Mouse (Mus musculus) intestine, embryonic 16.5 days (tissue): ENCODE data around the gene Kifc5b. TPM values are rescaled to one million over a fixed set of nuclear protein-coding genes. Genes with fewer than 3 reads are reported as not detected.
A peak's percentile ranks its signal among the peaks of the same experiment; 100 is the strongest.
"Not testable (repeated sequence)": the region's sequence is repeated elsewhere in the genome, so short reads cannot be mapped to it uniquely, and the experiment has no call there.

Source experiments
- ATAC-seq: fragments of 200-750 bp; cut with Nextera tagmentation; 2 replicates; pipeline ENCODE4 v1.8.0; 2017; ENCODE audit warnings: moderate TSS enrichment, moderate library complexity
- H3K27ac ChIP-seq: fragments of 300-500 bp; sonication (generic); 2 replicates; pipeline ENCODE4 v1.5.1; 2014; ENCODE audit warnings: mild to moderate bottlenecking, low read length
- H3K27me3 ChIP-seq: fragments of 300-500 bp; sonication (generic); replicated peaks from 2 replicates; pipeline ENCODE4 v1.6.1; 2014; ENCODE audit warnings: low read length, control low read depth, mixed read lengths; ENCODE audit not compliant: control insufficient read depth, insufficient read depth
- H3K36me3 ChIP-seq: fragments of 300-500 bp; sonication (generic); 2 replicates; pipeline ENCODE4 v1.6.1; 2014; ENCODE audit warnings: low read length, control low read depth; ENCODE audit not compliant: control insufficient read depth, insufficient read depth
- H3K4me1 ChIP-seq: fragments of 300-500 bp; sonication (generic); 2 replicates; pipeline ENCODE4 v1.6.1; 2014; ENCODE audit warnings: low read length, control low read depth, mixed read lengths; ENCODE audit not compliant: control insufficient read depth, insufficient read depth
- H3K4me2 ChIP-seq: fragments of 300-500 bp; sonication (generic); 2 replicates; pipeline ENCODE4 v1.6.1; 2014; ENCODE audit warnings: low read depth, low read length, control low read depth
- H3K4me3 ChIP-seq: fragments of 300-500 bp; sonication (generic); 2 replicates; pipeline ENCODE4 v1.5.1; 2014; ENCODE audit warnings: mild to moderate bottlenecking, low read length
- H3K9ac ChIP-seq: fragments of 300-500 bp; sonication (generic); 2 replicates; pipeline ENCODE4 v1.6.1; 2014; ENCODE audit warnings: low read depth, low read length
- H3K9me3 ChIP-seq: fragments of 300-500 bp; sonication (generic); 2 replicates; pipeline ENCODE4 v1.6.1; 2016; ENCODE audit warnings: low read length, control low read depth; ENCODE audit not compliant: control insufficient read depth
- WGBS: fragments of 180-500 bp; shearing (Covaris S2); extraction: QIAGEN DNeasy Blood & Tissue Kit; methylation state at CpG from one replicate; pipeline ENCODE4 v1.1.7; 2014; 5-methylcytosine and 5-hydroxymethylcytosine counted together
- microRNA-seq: library from miRNA; unstranded; fragments of <30 nt; microRNA quantifications from one replicate; pipeline ENCODE4, GENCODE M21; 2016
- polyA plus RNA-seq: library from polyadenylated mRNA; unstranded; fragments of >200 nt; fragmentation: Nextera tagmentation; extraction: Ambion mirVana; gene quantifications from 2 replicates; pipeline ENCODE4 v1.2.1, GENCODE M21; 2015

Gene Kifc5b
- polyA plus RNA-seq, 1 experiment from 2014 or later: 6.5 TPM

DNA sequence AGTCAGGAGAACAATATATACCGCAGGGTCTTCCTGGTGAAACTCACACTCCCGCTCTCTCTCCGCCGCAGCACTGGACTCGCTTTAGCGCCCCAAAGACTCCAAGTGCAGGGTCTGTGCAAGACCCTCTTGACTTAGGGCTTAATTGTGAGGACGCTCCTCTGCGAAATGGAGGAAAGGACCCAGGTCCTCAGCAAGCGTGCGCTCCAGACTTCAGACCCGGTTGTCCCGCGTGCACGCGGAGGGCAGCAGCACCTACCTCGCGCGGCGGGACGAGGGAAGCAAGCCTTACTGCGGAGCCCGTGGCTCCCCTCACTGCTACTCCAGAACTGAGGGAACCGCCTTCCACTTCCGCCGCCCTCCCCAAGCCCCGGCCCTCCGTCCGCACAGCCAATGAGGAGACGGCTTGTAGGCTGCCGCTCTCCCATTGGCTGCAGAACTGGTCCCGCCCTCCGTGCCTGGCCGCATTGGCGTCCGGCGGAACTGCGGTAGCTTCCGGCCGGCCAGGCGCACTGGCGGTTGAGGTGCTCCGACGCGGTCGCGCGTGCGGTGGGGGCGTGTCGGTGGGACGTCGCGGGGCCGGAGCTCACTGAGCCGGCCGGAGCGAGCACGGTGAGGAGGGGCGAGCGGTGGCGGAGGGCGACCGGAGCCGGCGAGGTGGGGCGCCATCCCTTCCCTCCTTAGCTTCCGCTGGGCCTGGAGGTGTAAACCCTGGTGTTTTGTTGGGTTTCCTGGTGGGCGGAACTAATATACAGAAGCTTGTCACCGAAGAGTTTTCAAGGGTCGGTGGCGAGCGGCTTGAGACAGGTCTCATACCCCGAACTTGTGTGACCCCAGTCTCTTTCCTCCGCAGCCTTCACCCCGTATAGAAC is 56.0 kb downstream of the Kifc5b start, which contains the start of gene Zbtb9:
Gene Zbtb9, plus strand, starts transcription at position 465 of the 872 bp plus-strand sequence.
- peak within 1 kb of the TSS; percentile 90 for H3K4me3 ChIP-seq
- WGBS: under 1% methylated on average over 75 of the region's 75 CpGs
- peak within 1 kb of the TSS; percentile 76 for H3K4me2 ChIP-seq
- peak within 1 kb of the TSS; percentile 88 for H3K9ac ChIP-seq
- H3K27ac ChIP-seq: peak within 1 kb of the TSS; percentile 86
- H3K4me1 ChIP-seq: peaks cover 25% of the 10 kb centered on the region
- ATAC-seq: peak; percentile 100
- H3K36me3 ChIP-seq: peaks cover 2% of the 10 kb centered on the region; the same call in 1 of the 2 replicates
- no peaks in the 10 kb centered on the region for H3K9me3 ChIP-seq
- H3K27me3 ChIP-seq: no peaks in the 10 kb centered on the region

DNA sequence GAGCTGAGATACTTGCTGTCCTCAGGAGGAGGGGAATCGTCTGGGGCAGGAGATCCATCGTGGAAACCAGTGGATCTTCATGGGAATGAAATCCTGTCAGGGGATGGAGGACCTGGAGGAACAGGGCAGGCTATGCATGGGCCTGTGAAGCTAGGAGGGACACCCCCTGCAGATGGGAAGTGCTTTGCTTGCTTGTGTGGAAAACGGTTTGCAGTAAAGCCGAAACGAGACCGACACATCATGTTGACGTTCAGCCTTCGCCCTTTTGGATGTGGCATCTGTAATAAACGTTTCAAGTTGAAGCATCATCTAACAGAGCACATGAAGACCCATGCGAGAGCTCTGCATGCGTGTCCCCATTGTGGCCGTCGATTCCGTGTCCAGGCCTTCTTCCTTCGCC is 57.7 kb downstream of the Kifc5b start:
- peaks cover 2% of the 10 kb centered on the region; the same call in 1 of the 2 replicates for H3K36me3 ChIP-seq
- no peak overlapping the region for H3K4me2 ChIP-seq
- no peaks in the 10 kb centered on the region for H3K27me3 ChIP-seq
- no peaks in the 10 kb centered on the region for H3K9me3 ChIP-seq
- peaks cover 25% of the 10 kb centered on the region for H3K4me1 ChIP-seq
- ATAC-seq: no peak
- no peak overlapping the region for H3K27ac ChIP-seq
- 91% methylated on average over 15 of the region's 15 CpGs for WGBS
- no peak overlapping the region for H3K4me3 ChIP-seq
- H3K9ac ChIP-seq: no peak overlapping the region

DNA sequence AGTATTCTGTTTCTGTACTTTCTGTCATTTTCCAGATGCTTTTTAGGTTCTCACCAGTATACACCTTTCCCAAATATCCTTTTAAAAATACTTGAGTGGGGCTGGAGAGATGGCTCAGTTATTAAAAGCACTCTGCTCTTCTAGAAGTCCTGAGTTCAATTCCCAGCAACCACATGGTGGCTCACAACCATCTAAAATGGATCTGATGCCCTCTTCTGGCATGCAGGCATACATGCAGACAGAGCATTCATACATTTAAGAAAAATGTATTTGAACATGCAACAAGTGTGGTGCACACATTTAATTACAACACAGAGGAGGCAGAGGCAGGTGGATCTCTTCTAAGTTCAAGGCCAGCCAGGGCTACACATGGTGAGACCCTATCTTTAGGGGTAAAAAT is 58.5 kb downstream of the Kifc5b start:
- no peak overlapping the region for H3K9ac ChIP-seq
- ATAC-seq: no peak
- H3K4me2 ChIP-seq: no peak overlapping the region
- peaks cover 2% of the 10 kb centered on the region; the same call in 1 of the 2 replicates for H3K36me3 ChIP-seq
- no peaks in the 10 kb centered on the region for H3K27me3 ChIP-seq
- H3K27ac ChIP-seq: no peak overlapping the region
- H3K4me3 ChIP-seq: no peak overlapping the region
- no peaks in the 10 kb centered on the region for H3K9me3 ChIP-seq
- H3K4me1 ChIP-seq: peaks cover 25% of the 10 kb centered on the region

DNA sequence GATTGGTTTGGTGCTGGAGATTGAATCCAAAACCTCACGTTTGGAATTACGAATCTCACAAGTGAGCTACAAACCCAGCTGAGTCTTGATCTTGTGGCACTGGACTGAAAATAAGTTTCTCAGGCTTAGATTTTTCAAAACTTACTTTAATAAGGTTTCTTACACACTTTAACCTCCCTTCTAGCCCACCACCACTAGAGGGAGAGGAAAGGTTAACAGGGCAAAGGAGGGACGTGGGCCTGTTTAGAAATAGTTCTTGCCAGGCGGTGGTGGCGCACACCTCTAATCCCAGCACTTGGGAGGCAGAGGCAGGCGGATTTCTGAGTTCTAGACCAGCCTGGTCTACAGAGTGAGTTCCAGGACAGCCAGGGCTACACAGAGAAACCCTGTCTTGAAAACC is 60.5 kb downstream of the Kifc5b start:
- ATAC-seq, H3K9ac ChIP-seq, H3K9me3 ChIP-seq, H3K4me3 ChIP-seq, H3K27me3 ChIP-seq, H3K4me2 ChIP-seq, H3K27ac ChIP-seq, H3K36me3 ChIP-seq: not testable (repeated sequence)
- peaks cover 16% of the 10 kb centered on the region for H3K4me1 ChIP-seq
- WGBS: 87% methylated on average over 6 of the region's 6 CpGs

DNA sequence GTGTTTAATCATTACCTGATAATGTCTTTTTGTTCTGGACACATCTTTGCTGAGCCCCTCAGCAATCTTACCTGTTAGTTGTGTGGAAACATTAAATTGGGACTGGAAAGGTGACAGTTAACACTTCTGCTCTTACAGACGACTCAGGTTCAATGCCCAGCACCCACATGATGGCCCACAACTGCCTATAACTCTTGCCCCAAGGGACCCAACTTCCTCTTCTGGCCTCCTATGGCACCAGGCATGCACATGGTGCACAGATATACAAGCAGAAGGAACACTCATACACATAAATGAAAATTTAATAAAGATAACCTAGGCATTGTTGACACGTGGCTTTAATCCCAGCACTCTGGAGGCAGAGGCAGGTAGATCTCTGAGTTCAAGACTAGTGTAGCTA is 62.5 kb downstream of the Kifc5b start:
- Histone ChIP-seq H3K4me3 (no peak overlapping the region), H3K27ac (no peak overlapping the region), H3K9me3 (no peaks in the 10 kb centered on the region), H3K4me1 (peaks cover 7% of the 10 kb centered on the region), H3K36me3 (peaks cover 2% of the 10 kb centered on the region), H3K9ac (no peak overlapping the region), H3K4me2 (no peak overlapping the region), H3K27me3 (no peaks in the 10 kb centered on the region)
- ATAC-seq: no peak
- WGBS: 74% methylated on average over 2 of the region's 2 CpGs

DNA sequence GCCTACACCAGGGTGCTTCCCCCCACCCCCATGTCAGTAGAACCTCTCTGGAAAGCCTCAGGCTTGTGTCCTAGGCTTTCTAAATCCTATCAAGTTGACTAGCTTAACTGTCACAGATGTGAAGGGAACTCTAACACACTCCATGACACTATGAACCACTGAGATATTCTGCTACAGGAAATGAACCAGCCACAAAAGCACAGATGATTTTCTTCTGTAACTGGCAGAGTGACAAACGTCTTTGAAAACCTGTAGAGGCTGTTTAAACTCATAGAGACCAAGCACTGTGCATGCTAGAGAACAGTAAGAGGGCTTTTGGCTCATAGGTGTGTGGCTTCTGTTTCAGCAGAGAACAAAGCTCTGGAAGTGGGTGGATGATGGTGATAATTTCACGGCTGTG is 64.2 kb downstream of the Kifc5b start:
- Histone ChIP-seq H3K4me2 (no peak overlapping the region), H3K27ac (no peak overlapping the region), H3K9me3 (no peaks in the 10 kb centered on the region), H3K4me1 (peaks cover 2% of the 10 kb centered on the region), H3K4me3 (no peak overlapping the region), H3K9ac (no peak overlapping the region), H3K27me3 (no peaks in the 10 kb centered on the region), H3K36me3 (peaks cover 2% of the 10 kb centered on the region)
- ATAC-seq: no peak
- 68% methylated on average over 2 of the region's 2 CpGs for WGBS

Small RNAs within 50 kb of the gene (microRNA-seq; reads per million reads assigned to microRNA genes)
- gene Gm27775: not detected
- gene Mir3083: not detected
- gene Mir6968: not detected

Other genes starting within 250 kb of the Kifc5b start
- 8.1 and 9.4 TPM in 2 replicates for gene Crebrf, start 201.4 kb upstream of the Kifc5b start, polyA plus RNA-seq
- gene Bnip1, start 136.0 kb upstream of the Kifc5b start, polyA plus RNA-seq: 47.6 and 52.0 TPM in 2 replicates
- 0.09 TPM in 1 of 2 replicates, not detected in the other for gene Nkx2-5, start 72.1 kb upstream of the Kifc5b start, polyA plus RNA-seq
- gene Phf1, start 16.0 kb downstream of the Kifc5b start, polyA plus RNA-seq: 6.8 and 8.0 TPM in 2 replicates
- gene Cuta, start 22.5 kb downstream of the Kifc5b start, polyA plus RNA-seq: 294 and 314 TPM in 2 replicates
- 0.66 and 1.1 TPM in 2 replicates for gene Syngap1, start 24.2 kb downstream of the Kifc5b start, polyA plus RNA-seq
- 13.8 and 14.8 TPM in 2 replicates for gene Zbtb9, start 56.1 kb downstream of the Kifc5b start, polyA plus RNA-seq
- 8.5 and 10.3 TPM in 2 replicates for gene Bak1, start 111.9 kb downstream of the Kifc5b start, polyA plus RNA-seq
- 12.1 and 16.5 TPM in 2 replicates for gene Itpr3, start 140.2 kb downstream of the Kifc5b start, polyA plus RNA-seq
- 238 and 255 TPM in 2 replicates for gene Uqcc2, start 216.8 kb downstream of the Kifc5b start, polyA plus RNA-seq